Mouse (Mus musculus) kidney, embryonic 16.5 days (tissue): ENCODE data around the gene Ranbp9. TPM values are rescaled to one million over a fixed set of nuclear protein-coding genes. Genes with fewer than 3 reads are reported as not detected.
"Not testable (repeated sequence)": the region's sequence is repeated elsewhere in the genome, so short reads cannot be mapped to it uniquely, and the experiment has no call there.

Experiments used
- ATAC-seq: fragments of 200-750 bp; cut with Nextera tagmentation; 2 replicates; pipeline ENCODE4 v1.8.0; 2017; ENCODE audit warnings: moderate TSS enrichment; ENCODE audit not compliant: low FRiP score, low TSS enrichment
- H3K27ac ChIP-seq: fragments of 300-500 bp; sonication (generic); 2 replicates; pipeline ENCODE4 v1.5.1; 2014; ENCODE audit warnings: low read length
- H3K27me3 ChIP-seq: fragments of 300-500 bp; sonication (generic); 2 replicates; pipeline ENCODE4 v1.6.1; 2014; ENCODE audit warnings: low read length, control low read depth, mixed read lengths; ENCODE audit not compliant: insufficient read depth
- H3K36me3 ChIP-seq: fragments of 300-500 bp; sonication (generic); 2 replicates; pipeline ENCODE4 v1.6.1; 2014; ENCODE audit warnings: low read length, control low read depth, mixed read lengths; ENCODE audit not compliant: insufficient read depth
- H3K4me1 ChIP-seq: fragments of 300-500 bp; sonication (generic); 2 replicates; pipeline ENCODE4 v1.6.1; 2014; ENCODE audit warnings: low read length, control low read depth, mixed read lengths; ENCODE audit not compliant: insufficient read depth
- H3K4me2 ChIP-seq: fragments of 300-500 bp; sonication (generic); replicated peaks from 2 replicates; pipeline ENCODE4 v1.6.1; 2014; ENCODE audit warnings: low read depth, low read length
- H3K4me3 ChIP-seq: fragments of 300-500 bp; sonication (generic); 2 replicates; pipeline ENCODE4 v1.5.1; 2014; ENCODE audit warnings: mild to moderate bottlenecking, low read length
- H3K9ac ChIP-seq: fragments of 300-500 bp; sonication (generic); replicated peaks from 2 replicates; pipeline ENCODE4 v1.6.1; 2014; ENCODE audit warnings: low read length
- H3K9me3 ChIP-seq: fragments of 300-500 bp; sonication (generic); 2 replicates; pipeline ENCODE4 v1.6.1; 2016; ENCODE audit warnings: low read length, control low read depth
- WGBS: fragments of 180-500 bp; shearing (Covaris S2); extraction: QIAGEN DNeasy Blood & Tissue Kit; methylation state at CpG from one replicate; pipeline ENCODE4 v1.1.7; 2014; 5-methylcytosine and 5-hydroxymethylcytosine counted together
- polyA plus RNA-seq: library from polyadenylated mRNA; unstranded; fragments of >200 nt; fragmentation: Nextera tagmentation; extraction: Ambion mirVana; gene quantifications from 2 replicates; pipeline ENCODE4 v1.2.1, GENCODE M21; 2015

The Ranbp9 gene
- polyA plus RNA-seq, 1 experiment from 2014 or later: 9.1 TPM

DNA sequence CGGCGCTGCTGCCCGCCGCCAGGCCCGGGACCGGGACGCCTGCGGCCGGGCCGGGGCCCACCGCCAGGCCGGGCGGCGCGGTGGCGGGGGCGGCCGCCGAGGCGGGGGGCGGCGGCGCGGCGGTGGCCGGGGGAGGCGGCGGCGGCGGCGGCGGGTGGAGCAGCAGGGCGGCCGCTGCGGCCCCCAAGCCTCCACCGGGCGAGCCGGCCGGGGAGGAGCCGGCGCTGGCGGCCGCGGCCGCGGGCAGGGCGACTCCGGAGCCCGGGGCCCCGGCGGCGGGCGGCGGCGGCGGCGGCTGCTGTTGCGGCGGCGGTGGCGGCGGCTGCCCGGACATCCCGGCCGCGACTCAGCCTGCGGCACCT lies 506 bp downstream of the Ranbp9 start:
- Histone ChIP-seq H3K9me3 (no peaks in the 10 kb centered on the region), H3K27me3 (no peaks in the 10 kb centered on the region), H3K4me1 (peaks cover 33% of the 10 kb centered on the region), H3K4me3 (peak overlapping the region; percentile 99), H3K4me2 (peak overlapping the region; percentile 74), H3K36me3 (no peaks in the 10 kb centered on the region), H3K9ac (peak overlapping the region; percentile 98), H3K27ac (peak overlapping the region; percentile 99)
- WGBS: 0% methylated on average over 25 of the region's 67 CpGs
- ATAC-seq: no peak; the same call in 1 of the 2 replicates

- no peaks in the 10 kb centered on the region for H3K27me3 ChIP-seq
- no peaks in the 10 kb centered on the region for H3K36me3 ChIP-seq
- H3K9me3 ChIP-seq: no peaks in the 10 kb centered on the region
- H3K4me2 ChIP-seq: peak overlapping the region; percentile 74
- peak overlapping the region; percentile 98 for H3K9ac ChIP-seq
- under 1% methylated on average over 35 of the region's 36 CpGs for WGBS
- peak overlapping the region; percentile 99 for H3K27ac ChIP-seq
- peak overlapping the region; percentile 99 for H3K4me3 ChIP-seq
- peaks cover 37% of the 10 kb centered on the region for H3K4me1 ChIP-seq
- ATAC-seq: peak; percentile 28
These were observed 1.1 kb downstream of the Ranbp9 start for GRCm38 (mm10) chr13:43479767-43480571.

DNA sequence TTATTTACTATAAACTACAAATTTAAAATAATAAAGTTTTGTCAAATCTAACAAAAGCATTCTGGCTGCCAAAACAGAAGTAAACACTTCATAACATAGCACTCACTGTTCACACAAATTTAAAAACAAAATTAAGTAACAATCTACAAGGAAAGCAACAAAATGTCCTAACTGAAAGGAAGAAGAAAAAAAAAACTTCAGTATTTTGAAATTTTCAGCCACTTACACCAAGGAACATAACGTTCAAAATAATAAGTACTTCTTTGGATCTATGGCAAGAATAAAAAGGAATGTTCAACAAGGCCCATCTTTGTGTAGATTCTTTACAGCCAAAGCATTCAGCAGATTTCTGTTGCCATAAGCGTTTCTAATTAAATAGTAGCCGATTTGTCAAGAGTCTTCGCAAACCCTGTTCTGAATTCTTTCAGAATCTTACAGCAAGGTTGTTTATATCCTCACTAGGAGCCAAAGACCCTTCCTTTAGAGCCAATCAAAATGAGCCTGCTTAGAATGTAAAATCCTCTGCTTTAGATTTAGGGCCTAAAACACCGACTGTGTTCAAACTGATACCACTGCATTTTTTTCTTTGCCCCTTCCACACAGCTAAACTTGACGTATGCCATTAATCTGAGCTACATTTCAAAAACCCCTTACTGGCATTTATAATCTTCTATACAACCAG lies 1.9 kb downstream of the Ranbp9 start:
- Histone ChIP-seq H3K27me3 (no peaks in the 10 kb centered on the region), H3K27ac (peak overlapping the region; percentile 22; the same call in 1 of the 2 replicates), H3K4me2 (peak overlapping the region; percentile 74), H3K36me3 (no peaks in the 10 kb centered on the region), H3K9me3 (no peaks in the 10 kb centered on the region), H3K4me1 (peaks cover 44% of the 10 kb centered on the region), H3K9ac (peak overlapping the region; percentile 98), H3K4me3 (peak overlapping the region; percentile 99)
- no peak for ATAC-seq
- WGBS: 7% methylated on average over 6 of the region's 6 CpGs

DNA sequence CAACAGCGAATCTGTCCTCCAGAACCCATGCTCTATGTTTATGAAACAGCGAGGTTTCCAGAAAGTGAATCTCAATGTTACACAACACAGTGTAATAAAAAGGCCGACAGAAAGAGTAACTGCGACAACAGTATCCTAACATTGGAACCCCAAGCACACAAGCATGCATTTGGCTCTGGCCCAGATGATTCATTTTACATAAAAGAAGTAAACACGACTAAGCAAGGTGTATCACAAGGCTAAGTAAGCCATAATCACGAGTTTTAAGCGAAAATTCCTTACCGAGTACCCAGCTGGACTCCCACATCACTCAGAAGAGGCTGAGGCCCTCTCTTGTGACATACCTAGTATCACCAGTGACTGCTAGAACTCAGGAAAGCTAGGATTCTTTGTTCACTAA lies 2.5 kb downstream of the Ranbp9 start:
- Histone ChIP-seq H3K4me1 (peaks cover 50% of the 10 kb centered on the region), H3K27ac (0 out of 2 replicates have a peak overlapping the region, but pooled peaks have one; percentile 15), H3K9ac (peak overlapping the region; percentile 63)

DNA sequence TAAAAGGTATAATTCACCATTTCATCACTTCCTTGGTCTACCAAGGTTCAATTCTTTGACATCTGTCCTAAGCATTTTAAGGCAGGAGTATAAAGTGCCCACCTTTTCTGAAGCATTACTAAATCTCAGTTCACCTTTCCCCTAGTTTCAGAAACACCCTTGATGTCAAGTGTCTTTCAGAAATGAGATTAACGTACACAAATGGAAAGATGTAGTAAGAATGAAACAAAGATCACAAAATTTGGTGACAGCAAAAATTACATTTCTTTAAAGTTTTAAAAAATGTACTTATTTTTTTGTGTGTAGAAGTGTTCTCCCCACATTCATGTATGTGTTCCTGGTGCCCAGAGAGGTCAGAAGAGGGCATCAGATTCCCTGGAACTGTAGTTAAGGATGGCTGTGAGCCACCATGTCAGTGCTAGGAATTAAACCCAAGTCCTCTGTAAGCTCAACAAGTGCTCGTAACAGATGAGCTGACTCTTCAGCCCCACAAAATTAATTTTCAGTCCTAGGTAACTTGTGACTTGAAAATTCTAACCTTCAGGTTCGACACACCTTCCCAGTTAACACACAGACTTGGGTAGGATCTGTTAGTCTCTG lies 3.9 kb downstream of the Ranbp9 start:
- Histone ChIP-seq H3K4me3 (no peak overlapping the region), H3K36me3 (no peaks in the 10 kb centered on the region), H3K9me3 (no peaks in the 10 kb centered on the region), H3K27me3 (no peaks in the 10 kb centered on the region), H3K27ac (no peak overlapping the region), H3K9ac (no peak overlapping the region), H3K4me1 (peaks cover 50% of the 10 kb centered on the region), H3K4me2 (no peak overlapping the region)
- WGBS: 87% methylated on average over 3 of the region's 3 CpGs
- ATAC-seq: no peak

More for the DNA sequence above, 2.5 kb downstream of the Ranbp9 start:
- no peaks in the 10 kb centered on the region for H3K36me3 ChIP-seq
- H3K4me3 ChIP-seq: peak overlapping the region; percentile 49
- no peak for ATAC-seq
- H3K4me2 ChIP-seq: peak overlapping the region; percentile 74
- H3K9me3 ChIP-seq: no peaks in the 10 kb centered on the region
- H3K27me3 ChIP-seq: no peaks in the 10 kb centered on the region
- 11% methylated on average over 8 of the region's 8 CpGs for WGBS

GRCm38 (mm10) chr13:43476226-43476625 lies 4.9 kb downstream of the Ranbp9 start:
- H3K36me3 ChIP-seq: no peaks in the 10 kb centered on the region
- 50% methylated on average over 7 of the region's 7 CpGs for whole genome bisulfite sequencing
- H3K4me2 ChIP-seq: no peak overlapping the region
- H3K27ac ChIP-seq: no peak overlapping the region
- H3K9ac ChIP-seq: no peak overlapping the region
- H3K4me1 ChIP-seq: peaks cover 46% of the 10 kb centered on the region
- no peaks in the 10 kb centered on the region for H3K27me3 ChIP-seq
- no peak for ATAC-seq
- no peak overlapping the region for H3K4me3 ChIP-seq
- H3K9me3 ChIP-seq: no peaks in the 10 kb centered on the region

GRCm38 (mm10) chr13:43474722-43475121 lies 6.4 kb downstream of the Ranbp9 start:
- 76% methylated on average over 5 of the region's 5 CpGs for WGBS
- H3K27me3 ChIP-seq: no peaks in the 10 kb centered on the region

GRCm38 (mm10) chr13:43471861-43472260 lies 9.2 kb downstream of the Ranbp9 start:
- WGBS: 88% methylated on average over 1 of the region's 1 CpGs
- not testable (repeated sequence) for H3K27me3 ChIP-seq, H3K36me3 ChIP-seq, H3K9me3 ChIP-seq, H3K4me2 ChIP-seq, H3K27ac ChIP-seq, H3K9ac ChIP-seq, ATAC-seq, H3K4me3 ChIP-seq
- H3K4me1 ChIP-seq: peaks cover 28% of the 10 kb centered on the region

More at GRCm38 (mm10) chr13:43474722-43475121, 6.4 kb downstream of the Ranbp9 start:
- Histone ChIP-seq H3K9ac (no peak overlapping the region), H3K9me3 (no peaks in the 10 kb centered on the region), H3K36me3 (0 out of 2 replicates have a peak, but pooled peaks cover 8% of the 10 kb centered on the region), H3K4me1 (peaks cover 46% of the 10 kb centered on the region), H3K4me2 (no peak overlapping the region), H3K27ac (no peak overlapping the region), H3K4me3 (no peak overlapping the region)
- no peak for ATAC-seq

DNA sequence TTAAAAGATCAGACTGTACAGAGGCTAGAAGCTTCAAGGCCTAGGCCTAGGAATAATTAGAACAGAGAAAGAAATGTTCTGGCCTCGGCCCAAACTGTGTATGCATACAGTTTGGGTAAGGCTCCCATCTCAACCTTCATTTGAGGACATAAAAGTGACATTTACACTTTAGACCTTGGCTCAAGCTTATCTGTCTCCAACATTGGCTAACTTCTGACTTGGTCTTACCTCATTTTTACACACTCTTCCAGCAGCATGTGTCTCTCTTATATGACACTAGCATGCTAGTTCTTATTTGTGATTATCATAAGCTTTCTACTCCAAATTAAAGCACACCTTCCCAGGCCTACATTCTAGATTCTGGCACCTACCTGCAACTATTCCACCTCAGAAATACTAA lies 11.5 kb downstream of the Ranbp9 start:
- no peak overlapping the region for H3K9ac ChIP-seq
- no peak overlapping the region for H3K27ac ChIP-seq
- no peak overlapping the region for H3K4me2 ChIP-seq
- H3K36me3 ChIP-seq: 0 out of 2 replicates have a peak, but pooled peaks cover 9% of the 10 kb centered on the region
- H3K27me3 ChIP-seq: no peaks in the 10 kb centered on the region
- ATAC-seq: no peak
- peaks cover 3% of the 10 kb centered on the region; the same call in 1 of the 2 replicates for H3K9me3 ChIP-seq
- H3K4me1 ChIP-seq: peaks cover 11% of the 10 kb centered on the region
- WGBS: 93% methylated on average over 1 of the region's 1 CpGs
- H3K4me3 ChIP-seq: no peak overlapping the region
